Mouse (Mus musculus) thymus, adult 2 months (tissue): ENCODE measurements around the gene Ube2t. TPM values are rescaled to one million over a fixed set of nuclear protein-coding genes. Genes with fewer than 3 reads are reported as not detected.
A peak's percentile ranks its signal among the peaks of the same experiment; 100 is the strongest.

Experiments
- DNase-seq: peaks from one replicate; pipeline ENCODE4 v3.0.0; 2021
- H3K27ac ChIP-seq: fragments of 200-500 bp; 2 replicates; pipeline ENCODE4 v1.5.1; 2012; ENCODE audit warnings: low read length, control low read depth; ENCODE audit not compliant: control insufficient read depth, insufficient read depth
- H3K27me3 ChIP-seq: fragments of 200-500 bp; 2 replicates; pipeline ENCODE4 v1.6.1; 2012; ENCODE audit warnings: mild to moderate bottlenecking, low read length, moderate library complexity, mixed read lengths; ENCODE audit not compliant: control insufficient read depth, insufficient read depth
- H3K36me3 ChIP-seq: fragments of 200-500 bp; 2 replicates; pipeline ENCODE4 v1.6.1; 2012; ENCODE audit warnings: mild to moderate bottlenecking, low read length, moderate library complexity; ENCODE audit not compliant: control insufficient read depth, insufficient read depth
- H3K4me1 ChIP-seq: fragments of 200-500 bp; replicated peaks from 2 replicates; pipeline ENCODE4 v1.6.1; 2012; ENCODE audit warnings: low read length; ENCODE audit not compliant: control insufficient read depth, insufficient read depth
- H3K4me3 ChIP-seq: fragments of 200-500 bp; 2 replicates; pipeline ENCODE4 v1.5.1; 2012; ENCODE audit warnings: mild to moderate bottlenecking, low read length, control low read depth, moderate library complexity; ENCODE audit not compliant: control insufficient read depth, insufficient read depth
- CTCF ChIP-seq: fragments of 200-500 bp; IDR thresholded peaks from 2 replicates; pipeline ENCODE4 v1.5.1; 2012; ENCODE audit warnings: mild to moderate bottlenecking, control low read depth, low read length, moderate library complexity, borderline replicate concordance; ENCODE audit not compliant: control insufficient read depth, poor library complexity, insufficient read depth; ENCODE audit errors: extremely low read depth
- POLR2A ChIP-seq: fragments of 200-500 bp; IDR thresholded peaks from 2 replicates; pipeline ENCODE4 v1.6.1; 2012; ENCODE audit warnings: mild to moderate bottlenecking, low read length, control low read depth, moderate library complexity; ENCODE audit not compliant: control insufficient read depth, poor library complexity, insufficient read depth; ENCODE audit errors: extremely low read depth
- WGBS: fragments of 180-500 bp; shearing (Covaris S2); methylation state at CpG from one replicate; pipeline ENCODE4 v1.1.7; 2018; 5-methylcytosine and 5-hydroxymethylcytosine counted together
- polyA plus RNA-seq: library from polyadenylated mRNA; depleted of rRNA; stranded (reverse); fragments of >200 nt; gene quantifications from 2 replicates; pipeline ENCODE4 v1.2.3, GENCODE M21; 2012

The Ube2t gene
- polyA plus RNA-seq, 1 experiment = 15.1 TPM

DNA sequence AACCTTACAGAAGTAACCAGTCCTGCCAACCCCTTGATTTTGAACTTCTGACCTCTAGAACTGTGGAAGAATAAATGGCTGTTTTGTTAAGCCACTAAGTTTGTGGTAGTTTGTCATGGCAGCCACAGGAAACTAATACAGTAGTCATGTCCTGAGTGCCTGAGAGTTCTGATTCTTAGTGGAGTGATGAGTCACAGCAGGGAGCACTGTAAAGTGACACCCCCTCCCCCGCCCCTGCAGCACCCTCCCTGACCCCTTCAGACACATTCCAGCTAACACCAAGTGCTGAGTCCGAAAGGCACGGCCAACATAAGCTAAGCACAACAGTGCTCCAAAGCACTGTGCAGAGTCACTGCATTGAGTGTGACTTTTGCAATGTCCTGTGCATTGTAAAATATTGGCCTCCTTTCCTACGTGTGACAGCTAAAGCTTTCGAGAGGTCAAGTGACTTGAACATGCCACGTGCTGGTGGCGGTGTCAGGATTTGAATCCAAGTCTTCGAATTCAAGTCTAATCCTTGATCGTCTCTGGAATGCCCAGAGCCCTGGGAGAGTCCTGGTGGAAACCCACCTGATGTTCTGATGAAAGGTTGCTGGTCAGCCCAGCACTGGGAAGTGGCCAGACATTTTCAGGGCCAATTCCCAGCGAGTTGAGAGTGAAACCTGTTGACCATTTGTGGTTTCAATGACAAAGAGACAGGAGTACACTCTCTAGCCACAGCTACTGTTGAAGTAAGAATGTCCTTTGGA is 54.7 kb downstream of the Ube2t start:
- WGBS = 90% methylated on average over 10 of the region's 10 CpGs
- no peaks in the 10 kb centered on the region for H3K36me3 ChIP-seq
- no peak overlapping the region for H3K4me3 ChIP-seq
- DNase-seq = no peak
- no peak overlapping the region for H3K27ac ChIP-seq
- H3K27me3 ChIP-seq = no peaks in the 10 kb centered on the region
- H3K4me1 ChIP-seq = peaks cover 5% of the 10 kb centered on the region; the same call in 1 of the 2 replicates
- no peak for TF ChIP-seq CTCF
- no peak for TF ChIP-seq POLR2A

DNA sequence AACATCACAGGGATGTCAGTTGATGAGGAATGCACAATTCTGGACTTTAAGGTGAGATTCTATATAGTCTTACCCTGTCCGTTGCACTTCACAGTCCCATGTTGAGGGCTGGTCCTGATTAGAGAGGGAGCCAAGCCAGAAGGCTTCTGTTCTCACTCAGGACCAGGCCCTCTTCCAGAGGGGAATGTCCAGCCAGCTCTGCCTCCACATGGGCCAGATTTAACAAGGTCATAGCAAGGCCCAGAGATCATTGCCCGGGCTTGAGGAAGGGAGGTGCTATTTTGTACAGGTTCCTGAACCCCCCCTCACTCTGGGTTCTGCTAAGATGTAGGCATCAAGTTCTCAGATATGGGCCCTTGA is 55.3 kb downstream of the Ube2t start:
- peaks cover 5% of the 10 kb centered on the region; the same call in 1 of the 2 replicates for H3K4me1 ChIP-seq
- WGBS = 88% methylated on average over 2 of the region's 2 CpGs
- no peak overlapping the region for H3K27ac ChIP-seq
- DNase-seq = no peak
- H3K27me3 ChIP-seq = no peaks in the 10 kb centered on the region
- H3K36me3 ChIP-seq = no peaks in the 10 kb centered on the region
- TF ChIP-seq CTCF (no peak), POLR2A (no peak)
- H3K4me3 ChIP-seq = no peak overlapping the region

DNA sequence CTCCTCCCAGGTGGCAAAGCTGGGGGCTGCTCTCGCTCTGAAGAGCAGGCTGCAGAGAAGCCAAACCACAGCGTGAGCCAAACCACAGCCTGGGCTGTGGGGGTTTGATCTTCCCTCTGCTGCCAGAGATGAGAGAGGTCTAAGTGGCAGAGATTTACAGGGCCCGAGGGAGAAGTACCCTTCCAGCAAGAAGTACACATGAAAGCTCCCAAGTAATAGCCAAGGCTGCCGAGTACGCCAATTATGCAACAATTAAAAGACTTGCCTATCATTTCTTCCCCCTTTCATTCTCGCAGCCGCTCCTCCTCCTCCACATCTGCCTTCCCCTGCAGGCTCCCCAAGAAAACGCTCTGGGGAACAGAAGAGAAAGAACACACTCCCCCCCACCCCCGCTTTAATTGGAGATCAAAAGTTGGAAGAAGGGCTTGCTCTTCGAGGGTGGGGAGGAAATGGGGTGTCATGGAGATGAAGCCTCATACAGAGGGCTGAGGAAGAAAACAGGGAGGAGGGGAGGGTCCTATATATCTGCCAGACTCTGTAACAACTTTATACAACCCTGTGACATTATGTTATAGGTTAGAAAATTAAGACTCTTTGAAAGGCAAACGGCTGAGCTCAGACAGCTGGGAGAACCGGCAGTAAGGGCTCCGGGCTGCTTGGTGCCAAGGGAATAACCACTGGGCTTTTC is 56.9 kb downstream of the Ube2t start:
- no peaks in the 10 kb centered on the region for H3K36me3 ChIP-seq

DNA sequence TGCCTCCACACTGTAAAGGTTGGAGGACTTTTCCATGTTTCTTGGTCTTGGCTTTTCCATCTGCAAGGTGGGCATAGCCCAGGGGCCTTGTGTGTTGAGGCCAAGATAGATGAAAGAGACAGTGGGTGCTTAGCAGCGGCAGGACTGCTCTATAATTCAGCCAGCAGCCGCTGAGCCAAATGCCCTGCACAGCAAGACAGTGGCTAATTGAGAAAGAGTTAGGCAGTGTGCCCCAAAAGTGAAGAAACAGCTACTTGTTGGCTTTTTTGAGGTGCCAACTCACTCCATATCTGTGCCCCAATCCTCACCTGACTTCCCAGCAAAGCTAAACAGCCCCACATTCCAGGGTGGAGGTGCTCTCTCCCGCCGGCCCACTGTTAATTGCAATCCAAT is 57.4 kb downstream of the Ube2t start:
- no peak for DNase-seq
- Histone ChIP-seq H3K4me1 (peaks cover 5% of the 10 kb centered on the region; the same call in 1 of the 2 replicates), H3K27me3 (no peaks in the 10 kb centered on the region), H3K4me3 (no peak overlapping the region), H3K36me3 (no peaks in the 10 kb centered on the region), H3K27ac (no peak overlapping the region)
- no peak for TF ChIP-seq CTCF
- no peak for TF ChIP-seq POLR2A
- WGBS = 88% methylated on average over 4 of the region's 4 CpGs

More for the DNA sequence above, 56.9 kb downstream of the Ube2t start:
- Histone ChIP-seq H3K27ac (no peak overlapping the region), H3K27me3 (no peaks in the 10 kb centered on the region), H3K4me1 (peaks cover 5% of the 10 kb centered on the region; the same call in 1 of the 2 replicates), H3K4me3 (no peak overlapping the region)
- peak; percentile 18 for DNase-seq
- no peak for TF ChIP-seq CTCF
- no peak for TF ChIP-seq POLR2A
- 13% methylated on average over 13 of the region's 13 CpGs for WGBS

DNA sequence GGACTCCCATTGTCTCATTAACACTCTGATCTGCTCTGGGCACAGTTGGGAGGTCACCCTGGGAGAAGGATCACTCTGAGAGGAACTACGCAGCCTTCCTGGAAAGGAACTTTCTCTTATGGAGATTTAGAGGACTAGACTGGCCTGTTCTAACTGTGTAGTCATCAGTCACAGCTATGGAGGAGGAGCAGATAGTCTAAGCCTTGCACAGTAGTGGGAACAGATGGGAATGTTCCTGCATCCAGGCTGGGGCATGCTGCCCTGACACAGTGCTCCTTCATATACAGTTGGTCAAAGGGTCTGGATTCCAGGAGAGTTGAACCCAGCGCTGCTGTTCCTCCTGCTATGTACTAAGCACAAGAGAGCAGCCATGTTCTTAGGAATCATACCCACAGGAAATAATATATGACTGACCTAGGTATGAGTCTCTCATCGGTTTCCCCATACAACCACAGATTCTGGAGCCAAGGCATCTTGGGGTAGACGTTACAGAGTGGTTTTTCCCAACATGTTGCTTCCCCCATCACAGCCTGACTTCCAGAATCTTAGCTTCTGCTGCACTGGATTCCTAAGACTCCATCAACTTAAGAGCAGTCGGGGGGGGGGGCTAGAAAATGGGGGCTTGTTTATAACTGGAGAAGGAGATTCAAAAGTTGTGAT is 58.0 kb downstream of the Ube2t start:
- Histone ChIP-seq H3K27ac (no peak overlapping the region), H3K4me1 (peaks cover 5% of the 10 kb centered on the region; the same call in 1 of the 2 replicates), H3K27me3 (no peaks in the 10 kb centered on the region), H3K4me3 (no peak overlapping the region), H3K36me3 (no peaks in the 10 kb centered on the region)
- TF ChIP-seq POLR2A (no peak), CTCF (no peak)
- 54% methylated on average over 5 of the region's 5 CpGs for WGBS
- DNase-seq = no peak

DNA sequence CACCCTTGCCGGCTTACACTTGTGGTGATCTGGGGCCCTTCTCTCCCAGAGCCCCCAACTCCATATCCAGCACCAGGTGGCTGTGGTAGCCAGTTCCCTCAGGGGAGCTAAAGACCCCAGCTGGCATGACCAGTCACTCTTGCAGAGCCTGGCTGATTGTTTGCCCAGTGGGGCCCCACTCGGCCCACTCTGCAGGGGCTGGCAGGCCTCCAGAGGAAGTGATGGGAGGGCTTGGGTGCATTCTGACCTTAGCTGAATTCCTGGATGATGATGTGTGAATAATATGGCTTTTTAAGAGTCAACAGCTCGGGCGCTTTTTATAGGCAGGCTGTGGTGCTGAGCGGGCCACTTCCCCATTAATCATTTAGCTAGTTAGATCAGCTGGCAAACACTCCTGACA is 58.6 kb downstream of the Ube2t start:
- no peak for DNase-seq
- H3K27ac ChIP-seq = no peak overlapping the region
- TF ChIP-seq CTCF (no peak), POLR2A (no peak)
- peaks cover 5% of the 10 kb centered on the region; the same call in 1 of the 2 replicates for H3K4me1 ChIP-seq
- WGBS = 6% methylated on average over 5 of the region's 5 CpGs
- H3K27me3 ChIP-seq = no peaks in the 10 kb centered on the region
- no peaks in the 10 kb centered on the region for H3K36me3 ChIP-seq
- no peak overlapping the region for H3K4me3 ChIP-seq
